Mouse (Mus musculus) lung, postnatal 36 days (tissue): ENCODE measurements around the gene Gm14325.
"Not testable (repeated sequence)": the region's sequence is repeated elsewhere in the genome, so short reads cannot be mapped to it uniquely, and the experiment has no call there.

Experiments used
- DNase-seq: peaks from one replicate; pipeline ENCODE4 v3.0.0; 2022; ENCODE audit warnings: mixed read lengths

The Gm14325 gene

DNA sequence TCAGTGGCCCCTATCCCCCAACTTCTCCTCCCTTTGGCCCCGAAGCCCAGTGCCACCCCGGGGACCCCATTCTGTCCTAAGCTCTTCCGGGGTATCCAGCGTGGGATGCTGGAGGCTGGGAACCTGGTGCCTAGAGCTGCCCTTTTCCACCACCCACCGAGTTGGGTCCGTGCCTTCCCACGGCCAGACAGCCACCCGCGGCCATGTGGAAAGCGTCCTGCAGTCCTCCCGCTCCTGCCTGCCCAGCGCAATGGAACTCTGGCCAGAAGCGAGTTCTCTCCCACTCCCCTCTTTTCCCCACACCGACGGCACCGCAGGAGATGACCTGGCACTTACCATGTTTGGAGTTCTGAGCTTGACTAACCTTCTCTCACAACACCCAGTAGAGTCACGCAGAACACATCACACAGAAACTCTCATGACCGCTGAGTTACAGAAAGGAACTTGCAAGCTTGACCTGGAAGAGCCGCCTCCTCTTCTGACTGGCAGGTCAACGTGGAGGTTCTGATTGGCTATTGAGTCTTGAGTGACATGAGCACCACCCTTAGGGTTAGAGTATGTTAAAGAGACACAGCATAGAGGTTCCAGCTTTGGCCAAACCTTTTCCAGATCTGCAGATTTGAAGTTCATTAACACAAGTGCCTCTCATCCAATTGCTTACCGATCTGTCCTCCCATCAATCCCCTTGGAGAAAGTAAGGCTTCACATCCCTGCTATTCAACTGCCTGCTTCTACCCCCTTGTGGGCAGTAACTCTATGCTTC is at the start of gene Gm14325:
TSS of gene Gm14325 (minus strand) at position 436 of the 763 bp plus-strand sequence.
- peak; percentile 91 for DNase-seq

- not testable (repeated sequence) for DNase-seq
Measured at GRCm38 (mm10) chr2:177887743-177888142, 47.6 kb upstream of the Gm14325 start.

- not testable (repeated sequence) for DNase-seq
Measured at GRCm38 (mm10) chr2:177862254-177862653, 22.1 kb upstream of the Gm14325 start.

DNA sequence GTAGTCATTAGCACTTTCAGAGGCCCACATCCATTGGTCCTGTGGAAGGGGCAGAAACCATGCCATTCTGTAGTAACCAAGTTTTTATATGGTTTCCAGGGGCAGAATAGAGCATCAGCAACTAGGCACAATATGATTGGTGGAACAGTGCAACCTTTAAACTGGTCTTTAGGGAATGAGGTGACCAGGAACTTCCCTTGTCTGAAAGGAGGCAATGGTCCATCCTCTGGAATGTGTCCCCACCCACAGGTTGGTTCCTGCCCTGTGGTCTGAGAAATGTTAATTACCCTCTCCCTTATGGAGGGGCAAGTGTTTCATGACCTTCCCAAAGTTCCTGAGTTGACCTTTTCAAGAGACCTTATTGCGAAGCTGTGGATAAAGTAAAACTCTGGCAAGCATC is 3.5 kb upstream of the Gm14325 start:
- DNase-seq, result not testable (repeated sequence)

GRCm38 (mm10) chr2:177836756-177837155 is 3.4 kb downstream of the Gm14325 start:
- DNase-seq, result not testable (repeated sequence)

DNA sequence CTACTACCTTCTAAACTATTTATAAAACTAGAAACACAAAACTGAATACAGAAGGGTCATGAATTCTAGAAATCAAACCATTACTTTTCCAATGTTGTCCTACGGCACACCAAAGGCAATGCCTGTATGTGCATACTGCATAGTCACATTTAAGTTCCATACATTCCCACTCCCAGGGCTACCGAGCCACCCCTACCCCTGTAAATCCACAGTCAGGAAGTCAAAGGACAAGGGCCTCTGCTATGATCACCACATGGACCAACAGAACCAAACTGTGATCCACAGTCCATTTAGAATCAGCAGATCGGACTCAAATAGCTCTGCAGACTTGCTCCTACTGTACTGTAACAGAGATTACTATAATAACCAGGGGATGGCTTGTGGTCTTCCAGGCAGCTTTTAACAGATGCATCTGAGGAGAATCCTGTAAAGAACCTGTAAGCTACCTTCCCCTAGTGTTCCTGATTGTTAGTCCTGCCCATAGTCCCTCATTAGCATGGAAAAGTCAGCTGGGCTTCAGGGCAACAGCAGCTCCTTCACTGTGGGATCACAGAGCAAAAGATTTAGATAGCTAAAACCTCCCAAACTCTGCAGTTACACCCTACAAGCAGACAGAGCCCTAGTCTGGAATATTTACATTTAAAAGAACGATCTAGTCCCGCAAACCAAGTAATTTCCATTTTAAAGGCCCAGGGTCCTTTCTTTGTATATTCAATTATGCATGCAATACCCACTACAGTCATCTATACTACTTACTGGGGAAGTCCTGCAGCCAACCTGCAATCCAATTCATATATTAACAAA is 4.2 kb downstream of the Gm14325 start:
- not testable (repeated sequence) for DNase-seq

GRCm38 (mm10) chr2:177821952-177822351 is 18.2 kb downstream of the Gm14325 start:
- peak; percentile 60 for DNase-seq

- DNase-seq, result not testable (repeated sequence)
Measured at GRCm38 (mm10) chr2:177806170-177806569, 34.0 kb downstream of the Gm14325 start.

GRCm38 (mm10) chr2:177787351-177787750 is 52.8 kb downstream of the Gm14325 start:
- not testable (repeated sequence) for DNase-seq
